Mouse (Mus musculus) olfactory bulb, adult 2 months (tissue): ENCODE measurements around the gene Lcorl. TPM values are rescaled to one million over a fixed set of nuclear protein-coding genes. Genes with fewer than 3 reads are reported as not detected.

Source experiments
- H3K27ac ChIP-seq: fragments of 200-500 bp; 2 replicates; pipeline ENCODE4 v1.5.1; 2012; ENCODE audit warnings: low read depth, low read length; ENCODE audit not compliant: insufficient read depth
- H3K4me1 ChIP-seq: fragments of 200-500 bp; 2 replicates; pipeline ENCODE4 v1.6.1; 2012; ENCODE audit warnings: low read length; ENCODE audit not compliant: control insufficient read depth, insufficient read depth
- H3K4me3 ChIP-seq: fragments of 200-500 bp; 2 replicates; pipeline ENCODE4 v1.5.1; 2012; ENCODE audit warnings: mild to moderate bottlenecking, low read depth, low read length, moderate library complexity; ENCODE audit not compliant: insufficient read depth
- CTCF ChIP-seq: fragments of 200-500 bp; IDR thresholded peaks from 2 replicates; pipeline ENCODE4 v1.5.1; 2012; ENCODE audit warnings: low read depth, mild to moderate bottlenecking, low read length, moderate library complexity; ENCODE audit not compliant: insufficient read depth
- POLR2A ChIP-seq: fragments of 200-500 bp; IDR thresholded peaks from 2 replicates; pipeline ENCODE4 v1.6.1; 2012; ENCODE audit warnings: mild to moderate bottlenecking, low read depth, low read length, moderate library complexity; ENCODE audit not compliant: insufficient read depth
- WGBS: fragments of 180-500 bp; shearing (Covaris S2); methylation state at CpG from one replicate; pipeline ENCODE4 v1.1.7; 2018; 5-methylcytosine and 5-hydroxymethylcytosine counted together
- polyA plus RNA-seq: library from polyadenylated mRNA; stranded (reverse); fragments of >200 nt; gene quantifications from 2 replicates; pipeline ENCODE4 v1.2.4, GENCODE M21; 2012; ENCODE audit warnings: low replicate concordance; ENCODE audit not compliant: missing spikeins, insufficient read depth, insufficient read length

The Lcorl gene
- polyA plus RNA-seq, 1 experiment, result not detected

DNA sequence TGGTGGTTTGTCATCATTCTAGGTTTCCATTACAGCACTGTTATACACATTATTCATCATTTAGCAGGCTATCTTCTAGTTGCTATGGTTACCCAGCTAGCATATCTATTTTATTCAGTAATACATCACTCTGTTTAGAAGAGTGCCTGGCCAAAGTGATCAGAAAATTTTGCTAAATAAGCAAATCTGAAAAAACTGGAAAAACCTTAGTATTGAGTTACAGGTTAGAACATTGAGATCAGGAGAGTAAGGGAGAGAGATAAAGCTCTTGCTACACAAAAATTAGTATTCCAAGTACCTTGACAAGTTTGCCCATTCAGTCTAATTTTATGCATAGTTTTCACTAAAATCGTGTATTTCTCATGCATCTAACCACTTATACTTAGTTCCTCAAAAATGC is 119.5 kb downstream of the Lcorl start:
- TF ChIP-seq POLR2A, result no peak
- TF ChIP-seq CTCF, result no peak
- H3K4me1 ChIP-seq, result no peaks in the 10 kb centered on the region
- H3K27ac ChIP-seq, result no peak overlapping the region
- H3K4me3 ChIP-seq, result no peak overlapping the region
- WGBS, result 93% methylated on average over 1 of the region's 1 CpGs

DNA sequence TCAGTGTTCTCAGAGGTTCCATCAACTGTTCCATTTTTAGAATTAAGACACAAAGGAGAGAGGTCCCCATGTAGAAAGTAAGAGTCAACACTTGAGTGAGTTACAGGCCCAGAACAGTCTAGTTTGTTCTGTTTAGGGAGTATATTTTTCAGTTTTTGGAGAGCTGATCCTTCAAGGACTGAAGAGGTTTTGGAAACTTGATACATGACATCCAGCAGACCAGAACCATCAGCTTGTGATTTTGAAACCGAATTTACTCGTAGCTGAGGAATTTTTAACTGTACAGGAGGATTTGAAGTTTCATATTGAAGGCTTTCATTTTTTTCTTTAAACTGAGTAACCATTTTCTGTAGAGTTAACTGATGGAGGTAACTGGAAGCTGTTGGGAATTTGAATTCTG is 123.7 kb downstream of the Lcorl start:
- Histone ChIP-seq H3K4me3 (no peak overlapping the region), H3K27ac (no peak overlapping the region), H3K4me1 (no peaks in the 10 kb centered on the region)
- TF ChIP-seq POLR2A, result no peak
- TF ChIP-seq CTCF, result no peak
- 94% methylated on average over 2 of the region's 2 CpGs for WGBS

DNA sequence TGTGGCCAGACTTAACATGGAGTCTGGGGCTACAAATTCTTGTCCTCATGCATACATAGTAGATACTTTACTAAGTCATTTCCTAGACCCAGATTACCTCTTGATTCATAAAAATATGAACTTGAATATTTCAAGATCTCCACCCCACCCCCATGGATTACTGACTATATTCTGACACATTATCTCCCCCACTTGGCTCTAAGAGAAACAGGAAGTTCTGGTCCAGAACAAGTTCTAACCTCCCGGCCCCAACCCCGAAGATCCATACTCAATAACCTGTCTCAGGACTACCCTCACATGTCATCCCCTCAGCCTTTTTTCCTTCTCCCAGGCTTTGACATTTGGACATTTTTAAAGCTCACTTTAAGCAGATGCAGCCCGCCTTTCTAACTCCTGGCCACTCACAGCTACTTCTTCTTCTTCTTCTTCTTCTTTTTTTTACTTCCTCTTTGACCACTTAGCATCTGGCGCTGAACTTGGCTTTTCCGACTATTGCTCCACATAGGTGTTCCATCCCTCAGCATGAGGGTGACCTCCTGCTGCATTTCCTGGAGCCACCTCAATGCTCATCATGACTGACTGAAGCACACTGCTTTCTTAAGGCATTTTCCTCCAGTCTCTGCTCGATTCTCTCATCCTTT is 138.4 kb downstream of the Lcorl start:
- H3K4me1 ChIP-seq, result no peaks in the 10 kb centered on the region
- TF ChIP-seq CTCF (no peak), POLR2A (no peak)
- no peak overlapping the region for H3K27ac ChIP-seq
- WGBS, result 88% methylated on average over 6 of the region's 6 CpGs
- no peak overlapping the region for H3K4me3 ChIP-seq

DNA sequence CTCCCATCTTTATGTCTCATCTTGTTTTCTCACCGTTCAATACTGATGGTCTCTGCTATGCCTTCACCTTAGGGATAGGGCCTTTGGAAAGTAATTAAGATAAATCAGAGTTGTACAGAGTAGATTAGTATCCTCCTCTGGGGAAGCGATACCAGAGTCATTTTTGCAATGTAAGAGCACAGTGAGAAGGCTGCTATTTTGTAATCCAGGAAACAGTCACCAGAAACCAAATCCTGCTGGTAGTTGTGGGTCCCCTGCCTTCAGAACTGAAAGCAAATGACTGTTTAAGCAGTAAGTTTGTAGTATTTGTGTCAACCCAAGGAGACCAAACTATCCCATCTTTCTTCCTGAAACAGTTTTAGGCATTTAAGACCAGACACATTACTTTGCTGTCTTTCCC is 147.8 kb downstream of the Lcorl start:
- Histone ChIP-seq H3K4me3 (no peak overlapping the region), H3K4me1 (no peaks in the 10 kb centered on the region), H3K27ac (no peak overlapping the region)
- TF ChIP-seq POLR2A (no peak), CTCF (no peak)
- 94% methylated on average over 2 of the region's 2 CpGs for WGBS

DNA sequence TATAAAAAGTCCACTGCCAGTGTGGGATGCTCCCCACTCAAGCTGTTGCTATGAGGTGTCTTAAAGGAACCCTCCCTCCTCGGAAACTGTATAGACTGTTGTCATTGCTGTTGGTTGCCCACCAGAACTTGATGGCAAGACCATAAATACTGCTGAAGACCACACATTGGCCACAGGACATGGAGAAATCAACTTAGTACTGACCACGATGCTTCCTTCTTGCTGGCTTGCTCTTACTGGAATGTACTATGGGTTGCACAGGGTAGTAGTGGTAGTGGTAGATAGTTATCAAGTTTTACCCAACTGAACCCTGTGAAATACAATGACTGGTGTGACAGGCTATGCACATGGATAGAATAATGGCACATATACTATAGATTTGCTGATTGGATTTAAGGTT is 150.6 kb downstream of the Lcorl start:
- 97% methylated on average over 2 of the region's 2 CpGs for WGBS
- no peak overlapping the region for H3K27ac ChIP-seq
- H3K4me1 ChIP-seq, result no peaks in the 10 kb centered on the region
- no peak overlapping the region for H3K4me3 ChIP-seq
- TF ChIP-seq POLR2A (no peak), CTCF (no peak)

DNA sequence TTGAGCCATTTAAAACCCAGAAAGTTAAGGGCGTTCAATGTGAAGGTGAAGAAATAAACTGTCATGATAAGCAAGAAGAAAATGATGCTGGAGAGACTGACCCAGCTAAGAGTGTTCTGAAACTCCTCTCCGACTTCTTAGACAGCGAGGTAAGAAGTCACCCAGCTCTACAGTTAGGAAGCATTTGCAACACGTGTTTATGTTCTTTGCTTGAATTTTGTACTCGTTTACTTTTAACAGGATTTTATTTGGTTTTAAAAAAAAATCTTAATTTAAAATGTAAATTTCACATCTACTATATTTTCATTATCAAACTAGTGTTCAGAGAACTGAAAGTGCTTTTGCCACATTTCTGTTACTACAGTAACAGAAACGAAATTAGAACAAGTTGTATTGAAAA is 165.7 kb downstream of the Lcorl start:
- TF ChIP-seq CTCF (no peak), POLR2A (no peak)
- Histone ChIP-seq H3K4me1 (no peaks in the 10 kb centered on the region), H3K4me3 (no peak overlapping the region), H3K27ac (no peak overlapping the region)
- WGBS, result 91% methylated on average over 6 of the region's 6 CpGs

DNA sequence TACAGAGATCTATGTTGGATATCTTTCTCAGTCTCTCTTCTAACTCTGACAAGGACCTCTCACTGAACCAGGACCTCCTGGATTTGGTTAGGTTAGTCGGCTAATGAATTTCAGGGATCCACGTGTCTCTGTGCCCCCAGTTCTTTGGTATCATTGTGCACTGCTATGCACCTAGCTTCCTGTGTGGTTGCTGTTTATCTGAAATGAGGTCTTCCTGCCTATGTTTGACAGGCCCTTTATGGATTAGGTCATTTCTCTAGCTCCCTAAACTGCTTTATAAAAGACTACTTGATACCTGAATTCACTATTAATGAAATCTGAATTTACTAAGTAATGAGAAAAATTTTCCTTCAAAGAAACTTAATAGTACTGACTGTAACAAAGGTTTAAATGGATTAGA is 166.6 kb downstream of the Lcorl start:
- H3K4me1 ChIP-seq, result no peaks in the 10 kb centered on the region
- no peak overlapping the region for H3K27ac ChIP-seq
- 85% methylated on average over 2 of the region's 2 CpGs for WGBS
- no peak for TF ChIP-seq POLR2A
- TF ChIP-seq CTCF, result no peak
- H3K4me3 ChIP-seq, result no peak overlapping the region

DNA sequence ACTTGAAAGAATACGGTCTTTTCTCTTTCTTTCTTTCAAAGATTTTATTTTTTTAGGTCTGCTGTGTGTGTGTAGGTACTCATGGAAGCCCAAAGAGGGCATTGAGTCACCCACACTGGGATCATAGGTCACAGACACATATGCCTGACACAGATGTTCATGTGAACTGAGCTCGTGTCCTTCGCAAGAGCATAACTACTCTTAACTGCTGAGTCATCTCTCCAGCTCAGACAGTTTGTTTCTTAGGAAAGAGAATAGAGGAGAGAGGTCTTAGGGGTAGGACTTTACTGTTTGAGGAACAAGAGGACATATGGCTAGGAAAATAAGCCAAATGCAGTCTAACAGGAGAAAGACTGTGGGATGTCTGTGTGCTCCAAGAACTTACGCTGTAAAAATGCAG is 168.3 kb downstream of the Lcorl start:
- H3K27ac ChIP-seq, result no peak overlapping the region
- H3K4me3 ChIP-seq, result no peak overlapping the region
- H3K4me1 ChIP-seq, result no peaks in the 10 kb centered on the region
- 77% methylated on average over 4 of the region's 4 CpGs for WGBS
- TF ChIP-seq POLR2A (no peak), CTCF (no peak)

DNA sequence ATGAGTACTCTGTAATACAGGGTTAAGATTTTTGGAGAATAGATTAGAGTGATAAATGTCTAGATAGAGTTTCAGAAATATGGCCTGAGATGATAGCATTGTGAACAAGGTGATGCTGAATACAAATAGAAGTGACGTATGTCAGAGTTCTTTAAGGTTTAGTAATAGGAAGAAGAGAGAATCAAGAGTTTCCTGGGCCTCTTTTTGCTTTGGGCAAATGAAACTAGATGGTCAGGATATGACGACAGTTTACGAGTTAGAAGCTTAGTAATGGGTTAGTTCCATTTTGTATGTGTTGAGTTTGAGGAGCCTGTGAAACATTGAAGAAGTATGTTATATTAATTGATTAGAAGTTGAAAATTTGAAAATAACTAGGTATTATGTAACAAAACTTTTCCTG is 171.2 kb downstream of the Lcorl start:
- TF ChIP-seq CTCF (no peak), POLR2A (no peak)
- 99% methylated on average over 3 of the region's 3 CpGs for WGBS
- H3K4me1 ChIP-seq, result no peaks in the 10 kb centered on the region
- no peak overlapping the region for H3K4me3 ChIP-seq
- no peak overlapping the region for H3K27ac ChIP-seq

DNA sequence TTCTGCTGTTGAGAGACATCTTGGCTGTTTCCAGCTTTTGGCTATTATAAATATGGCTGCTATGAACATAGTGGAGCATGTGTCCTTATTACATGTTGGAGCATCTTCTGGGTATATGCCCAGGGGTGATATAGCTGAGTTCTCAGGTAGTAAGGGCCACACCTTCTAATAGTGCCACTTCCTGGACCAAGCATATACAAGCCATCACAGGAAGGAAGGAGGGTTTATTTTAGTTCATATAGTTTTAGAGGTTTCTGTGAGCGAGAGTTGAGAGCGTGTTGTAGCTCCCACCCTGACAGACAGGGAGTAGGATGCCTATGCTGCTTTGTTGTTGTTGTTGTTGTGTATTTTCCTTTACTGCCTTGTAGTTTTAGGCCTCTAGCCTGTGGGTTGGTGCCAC is 172.2 kb downstream of the Lcorl start:
- TF ChIP-seq POLR2A (no peak), CTCF (no peak)

More for the DNA sequence above, 172.2 kb downstream of the Lcorl start:
- WGBS, result 97% methylated on average over 2 of the region's 2 CpGs
- no peaks in the 10 kb centered on the region for H3K4me1 ChIP-seq
- no peak overlapping the region for H3K4me3 ChIP-seq
- H3K27ac ChIP-seq, result no peak overlapping the region
